Mouse (Mus musculus) activated CD4-positive, CD25-positive, alpha-beta regulatory T cell, adult 9 weeks (primary cell): ENCODE data around the gene Btbd35f25. TPM values are rescaled to one million over a fixed set of nuclear protein-coding genes. Genes with fewer than 3 reads are reported as not detected.

Experiments used
- polyA plus RNA-seq: library from polyadenylated mRNA; unstranded; fragments of 100-300 nt; shearing (Covaris generic); gene quantifications from one replicate; pipeline ENCODE4 v1.2.1, GENCODE M21; 2017

Btbd35f25 gene
- not detected for polyA plus RNA-seq

DNA sequence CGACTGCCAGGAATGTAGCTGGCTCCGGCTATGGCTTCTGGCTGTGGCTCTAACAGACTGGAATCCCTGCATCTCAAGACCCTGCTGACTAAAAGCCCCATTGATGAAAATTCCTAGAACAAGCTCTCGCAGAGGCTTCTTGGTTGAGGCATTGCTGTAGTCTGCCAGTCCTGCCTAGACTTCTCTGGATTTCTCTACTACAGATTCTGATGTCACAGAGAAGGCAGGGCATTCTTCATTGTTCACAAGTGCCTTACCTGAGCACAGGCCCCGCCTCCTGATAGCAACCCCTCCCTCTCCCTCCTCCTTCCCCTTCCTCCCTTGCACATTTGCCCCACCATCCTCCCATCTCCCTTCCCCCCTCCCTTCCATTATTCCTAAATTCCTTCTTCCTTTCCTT, at the start of gene Btbd35f25:
TSS of gene Btbd35f25 (minus strand) at position 101 of the 400 bp plus-strand sequence.

Other genes with a start within 250 kb of the Btbd35f25 start
- gene Gm21883, start 142.9 kb downstream of the Btbd35f25 start, polyA plus RNA-seq: not detected
- not detected for gene Spin2e, start 98.2 kb downstream of the Btbd35f25 start, polyA plus RNA-seq
- gene Gm21637, start 244.9 kb upstream of the Btbd35f25 start, polyA plus RNA-seq: not detected